Mouse (Mus musculus) heart, adult 2 months (tissue): ENCODE data around the gene Macrod2. TPM values are rescaled to one million over a fixed set of nuclear protein-coding genes. Genes with fewer than 3 reads are reported as not detected.

Experiments
- DNase-seq, 2 experiments: peaks; one replicate each; pipeline ENCODE4 v3.0.0; 2021
- H3K27ac ChIP-seq: fragments of 200-600 bp; 2 replicates; pipeline ENCODE4 v1.8.1; 2022
- H3K27me3 ChIP-seq: fragments of 200-500 bp; 2 replicates; pipeline ENCODE4 v1.6.1; 2012; ENCODE audit warnings: mild to moderate bottlenecking, low read length, inconsistent platforms, mixed read lengths; ENCODE audit not compliant: control insufficient read depth, insufficient read depth
- H3K36me3 ChIP-seq: fragments of 200-500 bp; 2 replicates; pipeline ENCODE4 v1.6.1; 2012; ENCODE audit warnings: low read length, inconsistent platforms; ENCODE audit not compliant: control insufficient read depth, insufficient read depth
- H3K4me1 ChIP-seq: fragments of 200-500 bp; 2 replicates; pipeline ENCODE4 v1.6.1; 2011; ENCODE audit warnings: low read length; ENCODE audit not compliant: control insufficient read depth, insufficient read depth
- H3K4me3 ChIP-seq: fragments of 200-600 bp; 2 replicates; pipeline ENCODE4 v1.8.1; 2022
- H3K79me2 ChIP-seq: fragments of 200-500 bp; replicated peaks from 2 replicates; pipeline ENCODE4 v1.6.1; 2012; ENCODE audit warnings: mild to moderate bottlenecking, inconsistent platforms, low read length, moderate library complexity, mixed read lengths; ENCODE audit not compliant: control insufficient read depth, insufficient read depth
- H3K9ac ChIP-seq: fragments of 200-500 bp; 2 replicates; pipeline ENCODE4 v1.6.1; 2012; ENCODE audit warnings: low read depth, mild to moderate bottlenecking, control low read depth, inconsistent platforms, low read length, mixed read lengths
- CTCF ChIP-seq: fragments of 200-600 bp; IDR thresholded peaks from 2 replicates; pipeline ENCODE4 v1.8.1; 2022; ENCODE audit warnings: antibody characterized with exemption, mild to moderate bottlenecking, moderate library complexity
- EP300 ChIP-seq: fragments of 200-500 bp; IDR thresholded peaks from 2 replicates; pipeline ENCODE4 v1.6.1; 2011; ENCODE audit warnings: low read depth, low read length, control low read depth; ENCODE audit not compliant: insufficient read depth
- POLR2A ChIP-seq: fragments of 200-500 bp; IDR thresholded peaks from 2 replicates; pipeline ENCODE4 v1.6.1; 2011; ENCODE audit warnings: mild to moderate bottlenecking, low read depth, low read length, control low read depth; ENCODE audit not compliant: insufficient read depth
- WGBS: fragments of 180-500 bp; shearing (Covaris S2); methylation state at CpG from one replicate; pipeline ENCODE4 v1.1.7; 2018; 5-methylcytosine and 5-hydroxymethylcytosine counted together
- intact Hi-C: fragments of 180-260 bp; cut with DNase I; formaldehyde crosslinking; loops from one replicate; pipeline ENCODE4 v1.15.1; 2025
- polyA plus RNA-seq: library from polyadenylated mRNA; depleted of rRNA; stranded (reverse); fragments of >200 nt; gene quantifications from 2 replicates; pipeline ENCODE4 v1.2.3, GENCODE M21; 2012
- total RNA-seq, 2 experiments: library from RNA; stranded (reverse); gene quantifications; 2 replicates each; pipeline ENCODE4 v1.2.3; 2021

Macrod2 gene
- total and polyA plus RNA-seq, 3 experiments, result 2.3 to 9.7 (median 8.5) TPM

- H3K36me3 ChIP-seq, result no peaks in the 10 kb centered on the region
- H3K4me3 ChIP-seq, result no peak overlapping the region
- no peak for DNase-seq
- 41% methylated on average over 5 of the region's 5 CpGs for WGBS
- H3K9ac ChIP-seq, result no peak overlapping the region
- TF ChIP-seq EP300, result no peak
- TF ChIP-seq CTCF, result no peak
- TF ChIP-seq POLR2A, result no peak
- intact Hi-C loops, result no loop called here
- H3K79me2 ChIP-seq, result no peaks in the 10 kb centered on the region
- H3K27me3 ChIP-seq, result no peaks in the 10 kb centered on the region
- H3K4me1 ChIP-seq, result no peaks in the 10 kb centered on the region
- H3K27ac ChIP-seq, result no peak overlapping the region
Measured at GRCm38 (mm10) chr2:142222926-142223325, 1827.8 kb downstream of the Macrod2 start.

- WGBS, result 69% methylated on average over 4 of the region's 4 CpGs
- TF ChIP-seq CTCF (no peak), EP300 (no peak), POLR2A (no peak)
- H3K79me2 ChIP-seq, result no peaks in the 10 kb centered on the region
- no peaks in the 10 kb centered on the region for H3K4me1 ChIP-seq
- no peak overlapping the region for H3K27ac ChIP-seq
- no peaks in the 10 kb centered on the region; the same call in 1 of the 2 replicates for H3K27me3 ChIP-seq
- H3K4me3 ChIP-seq, result no peak overlapping the region
- no peak for DNase-seq
- intact Hi-C loops, result no loop called here
- H3K36me3 ChIP-seq, result no peaks in the 10 kb centered on the region
- H3K9ac ChIP-seq, result no peak overlapping the region
Measured at GRCm38 (mm10) chr2:142230985-142231549, 1836.0 kb downstream of the Macrod2 start.

- no peaks in the 10 kb centered on the region for H3K36me3 ChIP-seq
- intact Hi-C loops, result no loop called here
Measured at GRCm38 (mm10) chr2:142232828-142233227, 1837.7 kb downstream of the Macrod2 start.

GRCm38 (mm10) chr2:142243483-142243882 lies 1848.4 kb downstream of the Macrod2 start:
- TF ChIP-seq POLR2A, result no peak
- TF ChIP-seq EP300, result no peak
- TF ChIP-seq CTCF, result no peak
- intact Hi-C loops, result no loop called here
- Histone ChIP-seq H3K36me3 (no peaks in the 10 kb centered on the region), H3K4me3 (no peak overlapping the region), H3K4me1 (no peaks in the 10 kb centered on the region), H3K9ac (no peak overlapping the region), H3K27me3 (no peaks in the 10 kb centered on the region), H3K79me2 (no peaks in the 10 kb centered on the region), H3K27ac (no peak overlapping the region)
- 75% methylated on average over 4 of the region's 4 CpGs for WGBS
- no peak for DNase-seq

More at GRCm38 (mm10) chr2:142232828-142233227, 1837.7 kb downstream of the Macrod2 start:
- H3K79me2 ChIP-seq, result no peaks in the 10 kb centered on the region
- H3K27ac ChIP-seq, result no peak overlapping the region
- 80% methylated on average over 9 of the region's 9 CpGs for WGBS
- DNase-seq, result no peak
- H3K4me1 ChIP-seq, result no peaks in the 10 kb centered on the region
- TF ChIP-seq POLR2A (no peak), CTCF (no peak), EP300 (no peak)
- H3K9ac ChIP-seq, result no peak overlapping the region
- no peaks in the 10 kb centered on the region; the same call in 1 of the 2 replicates for H3K27me3 ChIP-seq
- no peak overlapping the region for H3K4me3 ChIP-seq

GRCm38 (mm10) chr2:142250383-142250782 lies 1855.3 kb downstream of the Macrod2 start:
- no peaks in the 10 kb centered on the region for H3K27me3 ChIP-seq
- no peak overlapping the region for H3K27ac ChIP-seq
- intact Hi-C loops, result loop anchor here (10.0 kb wide), 2 partner anchors 564 to 1586 kb away; no protein-coding TSS in a partner anchor
- H3K4me3 ChIP-seq, result no peak overlapping the region
- 28% methylated on average over 4 of the region's 4 CpGs for WGBS
- no peaks in the 10 kb centered on the region for H3K79me2 ChIP-seq
- no peaks in the 10 kb centered on the region for H3K36me3 ChIP-seq
- no peak for DNase-seq
- H3K9ac ChIP-seq, result no peak overlapping the region
- TF ChIP-seq POLR2A, result no peak
- no peak for TF ChIP-seq EP300
- no peak for TF ChIP-seq CTCF
- H3K4me1 ChIP-seq, result no peaks in the 10 kb centered on the region

GRCm38 (mm10) chr2:142251518-142251917 lies 1856.4 kb downstream of the Macrod2 start:
- Histone ChIP-seq H3K4me1 (no peaks in the 10 kb centered on the region), H3K27ac (no peak overlapping the region), H3K9ac (no peak overlapping the region), H3K36me3 (no peaks in the 10 kb centered on the region), H3K79me2 (no peaks in the 10 kb centered on the region), H3K4me3 (no peak overlapping the region), H3K27me3 (no peaks in the 10 kb centered on the region)
- WGBS, result 78% methylated on average over 2 of the region's 2 CpGs
- intact Hi-C loops, result loop anchor here (10.0 kb wide), 2 partner anchors 563 to 1587 kb away; no protein-coding TSS in a partner anchor
- TF ChIP-seq CTCF (no peak), EP300 (no peak), POLR2A (no peak)
- no peak for DNase-seq
